Mouse (Mus musculus): ENCODE results near the gene Gin1. TPM values are rescaled to one million over a fixed set of nuclear protein-coding genes. Genes with fewer than 3 reads are reported as not detected.

Gin1 gene
- 14.7 and 15.2 TPM in 2 replicates for polyA plus RNA-seq (2015; fragmentation: Nextera tagmentation; extraction: Ambion mirVana)

DNA sequence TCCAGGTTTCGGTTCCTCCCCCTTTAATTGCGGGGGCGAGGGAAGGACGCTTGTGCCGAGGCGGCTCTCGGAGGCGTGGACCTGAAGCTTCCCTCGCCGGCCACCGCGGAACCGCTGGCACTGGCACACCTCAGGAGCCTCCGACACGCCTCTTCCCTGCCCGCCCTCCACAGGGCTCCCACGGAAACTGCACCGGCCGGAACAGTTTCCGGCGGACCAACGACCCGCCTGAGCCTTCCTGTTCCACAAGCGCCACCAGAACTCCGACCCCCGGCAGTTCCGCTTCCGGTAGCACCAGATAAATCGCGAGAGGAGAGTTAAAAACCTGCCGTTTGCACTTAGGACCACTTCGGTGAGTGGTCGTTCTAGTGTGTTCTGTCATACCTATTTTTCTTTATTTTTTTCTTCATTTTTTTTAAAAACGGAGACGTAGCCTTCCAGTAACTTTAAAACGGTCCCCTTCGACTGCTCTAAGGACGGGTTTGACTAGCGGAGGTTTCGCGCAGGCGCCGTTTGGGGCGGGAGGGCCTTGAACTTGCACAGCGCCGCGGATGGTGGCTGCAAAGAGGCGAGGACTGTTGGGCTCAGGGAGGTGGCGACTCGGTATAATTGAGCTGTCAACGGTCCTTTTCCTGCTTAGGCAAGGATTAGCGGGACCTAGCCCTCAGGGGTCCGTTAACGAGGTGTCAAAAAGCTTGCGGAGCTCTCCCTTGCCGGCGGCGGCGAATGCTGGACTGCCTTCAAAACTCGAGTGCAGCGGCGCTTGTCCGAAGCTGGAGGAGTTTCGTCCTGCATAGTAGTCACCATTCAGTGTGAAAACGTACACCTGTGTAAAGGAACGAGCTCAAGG, at the start of gene Gin1, which contains the start of gene Ppip5k2:
Gene Gin1, plus strand, starts transcription at position 269 of the 850 bp plus-strand sequence.
Gene Ppip5k2, minus strand, starts transcription at position 508 of the 850 bp plus-strand sequence.
- Histone ChIP-seq H3K27me3 (no peaks in the 10 kb centered on the region), H3K4me2 (peak within 1 kb of the TSS; percentile 62), H3K4me3 (peak within 1 kb of the TSS; percentile 96), H3K9ac (peak within 1 kb of the TSS; percentile 81), H3K36me3 (no peaks in the 10 kb centered on the region), H3K4me1 (peaks cover 15% of the 10 kb centered on the region; the same call in 1 of the 2 replicates), H3K9me3 (no peaks in the 10 kb centered on the region), H3K27ac (peak within 1 kb of the TSS; percentile 93)
- under 1% methylated on average over 64 of the region's 66 CpGs for WGBS
- peak; percentile 98 for ATAC-seq (ENCODE audit: insufficient number of reproducible peaks, low FRiP score, low TSS enrichment, low read depth)

DNA sequence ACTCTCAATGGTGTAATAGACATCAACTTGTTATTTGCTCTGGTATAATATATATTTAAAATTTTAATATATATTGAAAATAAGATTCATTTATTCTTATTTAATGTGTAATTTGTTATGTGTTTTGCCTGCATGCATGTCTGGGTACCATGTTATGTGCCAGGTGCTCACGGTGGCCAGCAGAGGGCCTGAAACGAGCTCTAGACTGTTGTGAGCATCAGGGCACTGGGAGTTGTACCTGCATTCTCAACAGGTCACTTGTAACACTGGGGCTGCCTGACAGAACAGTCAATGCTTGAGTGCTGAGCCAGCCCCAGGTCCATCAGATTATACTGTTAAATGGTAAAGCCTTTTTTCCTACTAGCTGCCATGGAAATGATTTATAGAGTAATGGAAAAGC, 43.2 kb upstream of the Gin1 start:
- ATAC-seq (ENCODE audit: insufficient number of reproducible peaks, low FRiP score, low TSS enrichment, low read depth) = no peak
- H3K4me2 ChIP-seq = no peak overlapping the region
- H3K4me1 ChIP-seq = no peaks in the 10 kb centered on the region
- no peak overlapping the region for H3K4me3 ChIP-seq
- 69% methylated on average over 2 of the region's 2 CpGs for WGBS
- H3K9ac ChIP-seq = no peak overlapping the region
- no peaks in the 10 kb centered on the region for H3K9me3 ChIP-seq
- peaks cover 19% of the 10 kb centered on the region for H3K36me3 ChIP-seq
- no peak overlapping the region for H3K27ac ChIP-seq
- H3K27me3 ChIP-seq = no peaks in the 10 kb centered on the region

DNA sequence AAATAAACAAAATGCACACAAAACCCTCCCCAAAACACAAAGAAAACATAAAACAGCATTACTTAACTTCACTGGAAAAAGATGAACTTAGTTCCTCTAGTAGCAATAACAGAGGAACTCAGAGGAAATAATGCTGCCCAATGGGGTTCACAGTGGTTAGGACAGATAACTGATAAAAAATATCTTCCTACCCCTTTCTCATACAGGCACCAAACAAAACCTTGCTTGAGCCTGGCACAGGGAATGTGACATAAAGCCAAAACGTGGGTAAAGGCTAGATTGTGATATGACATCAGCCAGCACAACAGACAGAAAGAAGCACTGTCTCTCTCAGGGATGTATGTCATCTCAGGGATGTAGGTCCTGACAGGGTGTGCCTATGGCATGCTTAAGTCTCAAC, 40.6 kb upstream of the Gin1 start:
- no peak overlapping the region for H3K4me3 ChIP-seq
- ATAC-seq (ENCODE audit: insufficient number of reproducible peaks, low FRiP score, low TSS enrichment, low read depth) = no peak
- no peak overlapping the region for H3K27ac ChIP-seq
- WGBS = 77% methylated on average over 1 of the region's 1 CpGs
- H3K36me3 ChIP-seq = peaks cover 28% of the 10 kb centered on the region
- no peak overlapping the region for H3K4me2 ChIP-seq
- H3K27me3 ChIP-seq = no peaks in the 10 kb centered on the region
- H3K4me1 ChIP-seq = no peaks in the 10 kb centered on the region
- no peaks in the 10 kb centered on the region for H3K9me3 ChIP-seq
- H3K9ac ChIP-seq = no peak overlapping the region

DNA sequence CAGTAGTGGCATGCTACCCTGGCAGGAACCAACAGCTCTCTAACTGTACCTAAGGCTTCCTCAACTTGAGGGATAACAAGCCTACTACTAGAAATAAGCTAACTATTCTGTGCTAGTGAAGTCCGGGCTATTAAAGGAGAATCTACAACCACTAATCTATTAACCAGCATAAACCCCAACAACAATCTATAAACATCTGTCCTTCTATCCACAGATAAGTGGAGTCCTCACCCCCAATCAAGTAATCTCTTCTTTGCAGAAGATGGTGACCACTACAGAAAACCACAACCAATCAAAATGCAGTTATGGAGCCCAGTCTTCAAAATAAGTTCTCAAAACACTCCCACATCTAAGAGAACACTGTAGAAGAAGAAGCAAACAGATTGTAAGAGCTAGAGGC, 26.9 kb upstream of the Gin1 start:
- Histone ChIP-seq H3K27me3 (no peaks in the 10 kb centered on the region), H3K4me2 (no peak overlapping the region), H3K27ac (no peak overlapping the region), H3K4me1 (no peaks in the 10 kb centered on the region), H3K36me3 (peaks cover 44% of the 10 kb centered on the region), H3K4me3 (no peak overlapping the region), H3K9me3 (no peaks in the 10 kb centered on the region), H3K9ac (no peak overlapping the region)
- WGBS = 97% methylated on average over 1 of the region's 1 CpGs
- no peak for ATAC-seq (ENCODE audit: insufficient number of reproducible peaks, low FRiP score, low TSS enrichment, low read depth)

DNA sequence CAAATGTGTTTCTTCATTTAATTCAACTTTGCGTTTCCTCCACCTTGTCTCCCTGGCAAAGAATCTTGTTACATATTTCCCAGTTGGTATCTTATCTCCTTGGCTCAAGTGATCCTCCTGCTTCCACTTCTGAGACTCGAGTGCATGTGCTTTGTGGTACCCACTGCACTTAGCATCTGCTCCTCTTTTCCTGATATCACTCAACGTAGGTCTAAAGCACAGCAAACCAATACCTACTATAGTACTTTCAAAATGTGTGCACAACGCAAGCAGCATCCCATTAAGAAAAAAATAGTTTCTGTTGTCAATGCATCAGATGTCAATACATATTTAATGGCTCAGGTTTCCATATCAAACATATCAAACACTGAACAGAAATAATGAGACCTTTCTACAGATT, 24.3 kb upstream of the Gin1 start:
- no peak overlapping the region for H3K27ac ChIP-seq
- H3K36me3 ChIP-seq = peaks cover 39% of the 10 kb centered on the region
- no peaks in the 10 kb centered on the region for H3K27me3 ChIP-seq
- no peak overlapping the region for H3K4me3 ChIP-seq
- no peak overlapping the region for H3K9ac ChIP-seq
- H3K9me3 ChIP-seq = no peaks in the 10 kb centered on the region
- no peak overlapping the region for H3K4me2 ChIP-seq
- ATAC-seq (ENCODE audit: insufficient number of reproducible peaks, low FRiP score, low TSS enrichment, low read depth) = no peak
- WGBS = 94% methylated on average over 4 of the region's 4 CpGs
- H3K4me1 ChIP-seq = no peaks in the 10 kb centered on the region

DNA sequence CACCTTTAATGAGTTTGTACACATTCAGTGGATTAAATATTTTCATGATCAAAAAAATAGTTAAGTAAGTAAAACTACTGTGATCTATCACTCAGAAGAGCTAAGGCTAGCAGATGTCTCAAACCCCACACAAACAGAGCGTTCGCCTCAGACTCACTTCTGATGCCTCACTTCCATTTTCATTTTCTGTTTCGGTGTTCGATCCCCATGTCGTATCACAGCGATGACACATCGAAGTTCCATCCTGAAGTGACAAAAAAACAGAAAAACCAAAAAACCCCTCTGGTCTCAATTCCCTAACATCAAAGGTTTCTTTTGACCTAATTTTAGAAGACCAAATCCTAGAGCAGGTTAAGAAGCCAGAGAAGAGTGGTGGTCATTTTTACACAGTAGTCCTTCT, 23.7 kb upstream of the Gin1 start:
- H3K9me3 ChIP-seq = no peaks in the 10 kb centered on the region
- no peak overlapping the region for H3K27ac ChIP-seq
- H3K4me3 ChIP-seq = no peak overlapping the region
- no peak overlapping the region for H3K4me2 ChIP-seq
- 98% methylated on average over 7 of the region's 7 CpGs for WGBS
- no peaks in the 10 kb centered on the region for H3K4me1 ChIP-seq
- H3K27me3 ChIP-seq = no peaks in the 10 kb centered on the region
- no peak for ATAC-seq (ENCODE audit: insufficient number of reproducible peaks, low FRiP score, low TSS enrichment, low read depth)
- no peak overlapping the region for H3K9ac ChIP-seq
- H3K36me3 ChIP-seq = peaks cover 36% of the 10 kb centered on the region

DNA sequence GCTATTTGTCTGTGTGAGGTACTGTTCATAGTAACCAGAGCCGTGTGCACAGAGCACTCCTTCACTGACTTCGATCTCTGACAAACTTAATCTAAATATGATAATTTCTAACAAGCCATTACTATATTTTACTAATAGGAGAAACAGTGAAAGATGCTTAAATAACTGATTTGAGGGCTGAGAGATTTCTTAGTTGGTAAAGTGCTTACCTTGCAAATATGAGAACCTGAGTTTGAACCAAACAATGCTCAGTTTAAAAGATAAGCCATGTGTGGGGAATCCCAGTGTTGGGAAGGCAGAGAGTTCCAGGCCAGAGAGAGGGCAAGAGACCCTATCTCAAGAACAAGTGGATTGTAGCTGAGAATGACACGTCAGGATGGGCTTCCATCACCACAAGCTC, 21.8 kb upstream of the Gin1 start:
- Histone ChIP-seq H3K36me3 (peaks cover 38% of the 10 kb centered on the region), H3K4me1 (no peaks in the 10 kb centered on the region), H3K4me3 (no peak overlapping the region), H3K4me2 (no peak overlapping the region), H3K9ac (no peak overlapping the region), H3K9me3 (no peaks in the 10 kb centered on the region), H3K27me3 (no peaks in the 10 kb centered on the region), H3K27ac (no peak overlapping the region)
- WGBS = 91% methylated on average over 3 of the region's 3 CpGs
- ATAC-seq (ENCODE audit: insufficient number of reproducible peaks, low FRiP score, low TSS enrichment, low read depth) = no peak

DNA sequence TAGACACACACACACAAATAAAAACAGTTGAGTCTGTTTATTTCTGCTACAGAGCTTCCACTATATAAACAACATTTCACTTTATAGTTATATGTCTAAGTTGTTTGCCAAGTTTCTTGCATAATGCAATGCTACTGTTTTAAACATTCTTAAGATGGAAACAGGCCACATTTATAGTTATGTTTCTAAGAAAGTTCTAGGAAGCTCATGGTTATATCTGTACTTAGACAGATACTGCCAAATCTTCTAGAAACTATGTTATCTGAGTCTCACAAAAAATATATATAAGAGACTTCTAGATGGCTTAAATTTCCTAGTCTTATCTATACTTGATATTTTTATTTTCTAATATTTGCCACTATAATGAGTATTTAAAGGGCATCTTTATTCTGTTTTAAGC, 16.8 kb upstream of the Gin1 start:
- no peaks in the 10 kb centered on the region for H3K4me1 ChIP-seq
- no peaks in the 10 kb centered on the region for H3K27me3 ChIP-seq
- no peaks in the 10 kb centered on the region for H3K9me3 ChIP-seq
- H3K27ac ChIP-seq = no peak overlapping the region
- H3K36me3 ChIP-seq = peaks cover 27% of the 10 kb centered on the region
- H3K9ac ChIP-seq = no peak overlapping the region
- no peak for ATAC-seq (ENCODE audit: insufficient number of reproducible peaks, low FRiP score, low TSS enrichment, low read depth)
- H3K4me2 ChIP-seq = no peak overlapping the region
- no peak overlapping the region for H3K4me3 ChIP-seq

DNA sequence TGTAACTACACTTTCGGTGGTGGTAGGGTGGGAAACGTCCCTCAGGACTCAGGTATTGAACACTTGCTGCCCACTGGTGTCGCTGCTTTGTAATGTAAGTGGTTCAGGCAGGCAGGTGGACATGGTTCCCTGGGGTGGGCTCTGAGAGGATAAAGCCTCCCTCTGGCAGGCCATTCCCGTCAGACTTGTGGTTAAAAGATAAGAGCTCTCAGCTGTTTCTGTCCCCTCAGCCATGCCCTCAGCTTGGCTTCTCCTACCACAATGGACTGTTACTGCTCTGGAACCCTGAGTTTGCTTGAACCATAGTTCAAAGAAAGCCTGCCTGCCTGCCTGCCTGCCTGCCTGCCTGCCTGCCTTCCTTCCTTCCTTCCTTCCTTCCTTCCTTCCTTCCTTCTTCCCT, 15.6 kb upstream of the Gin1 start:
- Histone ChIP-seq H3K9me3 (no peaks in the 10 kb centered on the region), H3K4me2 (no peak overlapping the region), H3K4me3 (no peak overlapping the region), H3K36me3 (peaks cover 25% of the 10 kb centered on the region), H3K4me1 (no peaks in the 10 kb centered on the region), H3K27me3 (no peaks in the 10 kb centered on the region), H3K9ac (no peak overlapping the region), H3K27ac (no peak overlapping the region)
- no peak for ATAC-seq (ENCODE audit: insufficient number of reproducible peaks, low FRiP score, low TSS enrichment, low read depth)
- 86% methylated on average over 4 of the region's 4 CpGs for WGBS

DNA sequence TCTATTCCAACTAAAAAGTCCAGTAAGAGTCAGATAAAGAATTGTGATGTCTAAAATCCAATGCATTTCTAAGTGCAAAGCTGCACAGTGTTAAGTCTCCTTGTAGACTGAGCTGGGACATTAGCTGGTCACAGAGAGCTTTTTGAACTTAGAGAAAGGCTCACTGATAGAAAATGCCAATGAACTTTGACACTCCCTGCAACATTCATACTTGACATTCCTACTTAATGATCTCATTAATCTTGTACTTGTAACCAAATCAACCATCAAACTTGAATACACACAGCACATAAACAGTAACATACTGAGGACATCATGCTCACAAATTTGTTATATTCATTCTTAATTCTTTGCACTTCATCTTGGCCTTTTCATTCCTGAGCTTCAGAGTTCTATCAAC, 10.1 kb upstream of the Gin1 start:
- H3K9me3 ChIP-seq = no peaks in the 10 kb centered on the region
- no peak overlapping the region for H3K27ac ChIP-seq
- H3K9ac ChIP-seq = no peak overlapping the region
- H3K4me3 ChIP-seq = no peak overlapping the region
- H3K36me3 ChIP-seq = peaks cover 11% of the 10 kb centered on the region; the same call in 1 of the 2 replicates
- no peak overlapping the region for H3K4me2 ChIP-seq
- no peak for ATAC-seq (ENCODE audit: insufficient number of reproducible peaks, low FRiP score, low TSS enrichment, low read depth)
- H3K27me3 ChIP-seq = no peaks in the 10 kb centered on the region
- no peaks in the 10 kb centered on the region for H3K4me1 ChIP-seq

DNA sequence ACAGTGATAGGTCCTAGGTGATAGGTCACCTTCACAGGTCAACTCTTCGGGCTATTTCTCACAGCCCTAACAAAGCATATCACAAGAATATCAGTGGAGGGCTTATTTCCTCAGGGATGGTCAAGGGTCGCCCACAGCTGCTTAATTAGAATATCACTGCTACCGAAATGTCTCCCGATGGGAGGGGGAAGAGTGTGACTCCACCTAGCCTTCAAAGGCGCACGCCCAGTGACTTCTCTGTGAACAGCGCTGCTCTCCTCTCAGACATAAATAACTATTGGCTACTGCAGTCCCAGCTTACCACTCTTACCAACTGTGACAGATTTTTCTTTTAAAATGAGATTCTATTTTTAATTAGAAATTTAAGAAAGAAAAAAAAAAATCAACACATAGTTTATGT, 9.4 kb upstream of the Gin1 start:
- Histone ChIP-seq H3K27me3 (no peaks in the 10 kb centered on the region), H3K27ac (no peak overlapping the region), H3K36me3 (peaks cover 6% of the 10 kb centered on the region; the same call in 1 of the 2 replicates), H3K9me3 (no peaks in the 10 kb centered on the region), H3K4me2 (no peak overlapping the region), H3K4me1 (no peaks in the 10 kb centered on the region), H3K9ac (no peak overlapping the region), H3K4me3 (no peak overlapping the region)
- ATAC-seq (ENCODE audit: insufficient number of reproducible peaks, low FRiP score, low TSS enrichment, low read depth) = no peak
- WGBS = 81% methylated on average over 7 of the region's 7 CpGs

DNA sequence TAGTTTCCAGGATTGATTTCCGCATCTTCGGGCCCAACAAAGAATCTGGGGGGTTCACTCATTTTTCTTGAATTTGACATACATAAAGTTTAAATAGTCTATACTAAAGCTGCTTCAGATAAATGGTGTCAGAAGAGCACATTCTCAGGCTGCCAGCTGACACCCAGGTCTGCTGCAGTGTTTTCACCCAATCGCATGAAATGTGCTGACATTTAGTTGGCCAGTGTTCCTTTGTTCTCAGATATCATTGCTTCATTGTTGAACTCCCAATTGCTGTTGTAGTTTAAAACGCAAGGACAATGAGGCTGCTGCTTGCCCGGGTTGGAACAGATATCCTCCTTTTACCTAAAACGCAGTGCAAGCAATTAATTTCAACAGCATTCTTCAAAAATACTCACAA, 8.5 kb upstream of the Gin1 start:
- Histone ChIP-seq H3K4me1 (no peaks in the 10 kb centered on the region), H3K27me3 (no peaks in the 10 kb centered on the region), H3K9ac (no peak overlapping the region), H3K4me3 (no peak overlapping the region), H3K4me2 (no peak overlapping the region), H3K9me3 (no peaks in the 10 kb centered on the region), H3K36me3 (peaks cover 4% of the 10 kb centered on the region; the same call in 1 of the 2 replicates), H3K27ac (no peak overlapping the region)
- WGBS = 92% methylated on average over 6 of the region's 6 CpGs
- no peak for ATAC-seq (ENCODE audit: insufficient number of reproducible peaks, low FRiP score, low TSS enrichment, low read depth)
